Mouse (Mus musculus): ENCODE measurements at regions not wholly inside any gene's neighbourhood (a gene's known extent, or its start where the extent isn't known, plus 50 kb on each side); places are given as distances from the start of the nearest gene placed in this dataset.

GRCm38 (mm10) chrX:35791273-35791672 lies 97.4 kb upstream of the Dock11 start:
- ATAC-seq (replicated peaks; ENCODE audit: low read depth, poor library complexity, severe bottlenecking), result no peak

GRCm38 (mm10) chrX:35813206-35813605 lies 75.4 kb upstream of the Dock11 start:
- ATAC-seq (replicated peaks; ENCODE audit: low read depth, poor library complexity, severe bottlenecking), result no peak

- ATAC-seq (replicated peaks; ENCODE audit: low read depth, poor library complexity, severe bottlenecking), result peak; percentile 73
Observed at GRCm38 (mm10) chrX:35834411-35834810, 54.2 kb upstream of the Dock11 start.

- ATAC-seq (replicated peaks; ENCODE audit: low read depth, poor library complexity, severe bottlenecking), result no peak
Observed at GRCm38 (mm10) chrX:35838064-35838463, 50.6 kb upstream of the Dock11 start.
